Mouse (Mus musculus): ENCODE data around the gene Sowaha. TPM values are rescaled to one million over a fixed set of nuclear protein-coding genes. Genes with fewer than 3 reads are reported as not detected.

Gene Sowaha
- polyA plus RNA-seq (2014; fragmentation: Illumina TruSeq; extraction: RNeasy Lipid Tissue Mini Kit (QIAGEN cat#74804); ENCODE audit: low read depth, low replicate concordance): 2.9 TPM

GRCm38 (mm10) chr11:53479783-53480301, at the start of gene Sowaha, which contains the start of gene Gm9945:
TSS of gene Sowaha (minus strand) at chr11:53480274.
TSS of gene Gm9945 (plus strand) at chr11:53480166.

GRCm38 (mm10) chr11:53519207-53520121, 39.4 kb upstream of the Sowaha start, which contains the start of gene Sept8:
TSS of gene Sept8 (plus strand) at chr11:53519257.

GRCm38 (mm10) chr11:53469968-53470695, 9.9 kb downstream of the Sowaha start, which contains the start of gene Gm9837:
TSS of gene Gm9837 (minus strand) at chr11:53470479.

GRCm38 (mm10) chr11:53456474-53457371, 23.4 kb downstream of the Sowaha start, which contains the start of the genes Gm10447 and Shroom1:
TSS of gene Gm10447 (minus strand) at chr11:53457110.
TSS of gene Shroom1 (plus strand) at chr11:53457205.

GRCm38 (mm10) chr11:53430670-53431346, 49.3 kb downstream of the Sowaha start, which contains the start of the genes Uqcrq and Gdf9:
TSS of gene Uqcrq (minus strand) at chr11:53430831.
TSS of gene Gdf9 (plus strand) at chr11:53431023.

Other genes with a start within 250 kb of the Sowaha start
- gene Hspa4, start 179.8 kb downstream of the Sowaha start, polyA plus RNA-seq (2014; fragmentation: Illumina TruSeq; extraction: RNeasy Lipid Tissue Mini Kit (QIAGEN cat#74804); ENCODE audit: low read depth, low replicate concordance): 337 TPM
- 29.3 TPM for gene Zcchc10, start 155.6 kb downstream of the Sowaha start, polyA plus RNA-seq (2014; fragmentation: Illumina TruSeq; extraction: RNeasy Lipid Tissue Mini Kit (QIAGEN cat#74804); ENCODE audit: low read depth, low replicate concordance)
- gene Aff4, start 129.4 kb downstream of the Sowaha start, polyA plus RNA-seq (2014; fragmentation: Illumina TruSeq; extraction: RNeasy Lipid Tissue Mini Kit (QIAGEN cat#74804); ENCODE audit: low read depth, low replicate concordance): 191 TPM
- gene Leap2, start 57.1 kb downstream of the Sowaha start, polyA plus RNA-seq (2014; fragmentation: Illumina TruSeq; extraction: RNeasy Lipid Tissue Mini Kit (QIAGEN cat#74804); ENCODE audit: low read depth, low replicate concordance): not detected
- 60.7 TPM for gene Uqcrq, start 49.4 kb downstream of the Sowaha start, polyA plus RNA-seq (2014; fragmentation: Illumina TruSeq; extraction: RNeasy Lipid Tissue Mini Kit (QIAGEN cat#74804); ENCODE audit: low read depth, low replicate concordance)
- not detected for gene Gdf9, start 49.3 kb downstream of the Sowaha start, polyA plus RNA-seq (2014; fragmentation: Illumina TruSeq; extraction: RNeasy Lipid Tissue Mini Kit (QIAGEN cat#74804); ENCODE audit: low read depth, low replicate concordance)
- not detected for gene Gm10447, start 23.2 kb downstream of the Sowaha start, polyA plus RNA-seq (2014; fragmentation: Illumina TruSeq; extraction: RNeasy Lipid Tissue Mini Kit (QIAGEN cat#74804); ENCODE audit: low read depth, low replicate concordance)
- gene Shroom1, start 23.1 kb downstream of the Sowaha start, polyA plus RNA-seq (2014; fragmentation: Illumina TruSeq; extraction: RNeasy Lipid Tissue Mini Kit (QIAGEN cat#74804); ENCODE audit: low read depth, low replicate concordance): not detected
- gene Gm9837, start 9.8 kb downstream of the Sowaha start, polyA plus RNA-seq (2014; fragmentation: Illumina TruSeq; extraction: RNeasy Lipid Tissue Mini Kit (QIAGEN cat#74804); ENCODE audit: low read depth, low replicate concordance): not detected
- not detected for gene Gm9945, start 108 bp downstream of the Sowaha start, polyA plus RNA-seq (2014; fragmentation: Illumina TruSeq; extraction: RNeasy Lipid Tissue Mini Kit (QIAGEN cat#74804); ENCODE audit: low read depth, low replicate concordance)
- gene Sept8, start 39.0 kb upstream of the Sowaha start, polyA plus RNA-seq (2014; fragmentation: Illumina TruSeq; extraction: RNeasy Lipid Tissue Mini Kit (QIAGEN cat#74804); ENCODE audit: low read depth, low replicate concordance): 7.8 TPM
- gene Kif3a, start 87.1 kb upstream of the Sowaha start, polyA plus RNA-seq (2014; fragmentation: Illumina TruSeq; extraction: RNeasy Lipid Tissue Mini Kit (QIAGEN cat#74804); ENCODE audit: low read depth, low replicate concordance): 17.7 TPM
- not detected for gene Il4, start 138.4 kb upstream of the Sowaha start, polyA plus RNA-seq (2014; fragmentation: Illumina TruSeq; extraction: RNeasy Lipid Tissue Mini Kit (QIAGEN cat#74804); ENCODE audit: low read depth, low replicate concordance)
- gene Il13, start 154.4 kb upstream of the Sowaha start, polyA plus RNA-seq (2014; fragmentation: Illumina TruSeq; extraction: RNeasy Lipid Tissue Mini Kit (QIAGEN cat#74804); ENCODE audit: low read depth, low replicate concordance): not detected
- 15.4 TPM for gene Rad50, start 227.0 kb upstream of the Sowaha start, polyA plus RNA-seq (2014; fragmentation: Illumina TruSeq; extraction: RNeasy Lipid Tissue Mini Kit (QIAGEN cat#74804); ENCODE audit: low read depth, low replicate concordance)
- gene Il5, start 240.5 kb upstream of the Sowaha start, polyA plus RNA-seq (2014; fragmentation: Illumina TruSeq; extraction: RNeasy Lipid Tissue Mini Kit (QIAGEN cat#74804); ENCODE audit: low read depth, low replicate concordance): not detected

Data from kidney, adult 10 weeks (tissue).